Comparison of ENCODE assay signal across 12 mouse cellular contexts in genomic region chr4:5205328-5206208, GRCm38 (mm10).
DNase-seq lines count a peak whose midpoint lies in the region; ATAC-seq and TF ChIP-seq lines count a peak whose summit lies in the region.
"Had no signal": no experiment of that assay in that cellular context is flagged by ENCODE, and none has a peak within 500 bp of the region (broad histone marks: within the 10 kb centered on the region; RNA-seq: fewer than 3 reads in every experiment).

No protein-coding gene starts in this region.

- H3K9me3 ChIP-seq in kidney, postnatal 0 days (replicated peaks; ENCODE audit: low read length): no peaks in the 10 kb centered on the region
- no peaks in the 10 kb centered on the region for H3K9me3 ChIP-seq in embryonic facial prominence, embryonic 15.5 days (replicated peaks)
- H3K9me3 ChIP-seq: embryonic facial prominence, embryonic 12.5 days; neural tube, embryonic 12.5 days had no signal

- no peaks in the 10 kb centered on the region for H3K4me1 ChIP-seq in kidney, postnatal 0 days (replicated peaks; ENCODE audit: insufficient read depth, low read length)
- H3K4me1 ChIP-seq in embryonic facial prominence, embryonic 15.5 days: 0 out of 2 replicates have a peak, but pooled peaks cover 4% of the 10 kb centered on the region
- H3K4me1 ChIP-seq: embryonic facial prominence, embryonic 12.5 days; neural tube, embryonic 12.5 days had no signal

- ATAC-seq in kidney, postnatal 0 days (replicated peaks; ENCODE audit: low FRiP score, low read depth): no peak
- ATAC-seq in embryonic facial prominence, embryonic 15.5 days (ENCODE audit: insufficient number of reproducible peaks, low FRiP score, low TSS enrichment, low read depth): peak; percentile 69; the same call in 1 of the 2 replicates

- H3K27me3 ChIP-seq in kidney, postnatal 0 days (ENCODE audit: insufficient read depth, low read length): no peaks in the 10 kb centered on the region
- H3K27me3 ChIP-seq in embryonic facial prominence, embryonic 15.5 days: no peaks in the 10 kb centered on the region
- H3K27me3 ChIP-seq: embryonic facial prominence, embryonic 12.5 days; neural tube, embryonic 12.5 days had no signal

- H3K36me3 ChIP-seq in kidney, postnatal 0 days (ENCODE audit: insufficient read depth, low read length): no peaks in the 10 kb centered on the region
- H3K36me3 ChIP-seq in embryonic facial prominence, embryonic 15.5 days: no peaks in the 10 kb centered on the region
- H3K36me3 ChIP-seq: embryonic facial prominence, embryonic 12.5 days; neural tube, embryonic 12.5 days had no signal

- WGBS in kidney, postnatal 0 days: 65% methylated on average over 7 of the region's 7 CpGs
- WGBS in embryonic facial prominence, embryonic 15.5 days: 41% methylated on average over 7 of the region's 7 CpGs

- no peak overlapping the region for H3K27ac ChIP-seq in kidney, postnatal 0 days
- no peak overlapping the region for H3K27ac ChIP-seq in embryonic facial prominence, embryonic 15.5 days (replicated peaks)
- H3K27ac ChIP-seq: embryonic facial prominence, embryonic 12.5 days; neural tube, embryonic 12.5 days had no signal

- H3K4me2 ChIP-seq in kidney, postnatal 0 days (ENCODE audit: low read length): no peak overlapping the region
- H3K4me2 ChIP-seq in embryonic facial prominence, embryonic 15.5 days (replicated peaks): no peak overlapping the region
- H3K4me2 ChIP-seq: embryonic facial prominence, embryonic 12.5 days; neural tube, embryonic 12.5 days had no signal

- H3K9ac ChIP-seq in kidney, postnatal 0 days (ENCODE audit: low read depth, low read length): no peak overlapping the region
- H3K9ac ChIP-seq in embryonic facial prominence, embryonic 15.5 days: no peak overlapping the region
- H3K9ac ChIP-seq: embryonic facial prominence, embryonic 12.5 days; neural tube, embryonic 12.5 days had no signal

- no peak overlapping the region for H3K4me3 ChIP-seq in kidney, postnatal 0 days (replicated peaks; ENCODE audit: low read depth, low read length)
- H3K4me3 ChIP-seq in embryonic facial prominence, embryonic 15.5 days (replicated peaks): no peak overlapping the region
- H3K4me3 ChIP-seq: embryonic facial prominence, embryonic 12.5 days; neural tube, embryonic 12.5 days had no signal

- TF ChIP-seq CTCF in kidney, postnatal 0 days (IDR thresholded peaks at IDR 0.05; ENCODE audit: low read depth): peak; percentile 42; the same call in 1 of the 2 replicates

- no peak for DNase-seq in kidney, postnatal 0 days (ENCODE audit: low spot score)
- DNase-seq in kidney, postnatal 10 days: no peak
- DNase-seq in Muller cell, postnatal 12 days (ENCODE audit: inconsistent ontology term): peak; percentile 36
- peak; percentile 23 for DNase-seq in mesoderm, embryonic 11.5 days (ENCODE audit: low read depth, low spot score)
- no peak for DNase-seq in kidney, postnatal 25 days
- DNase-seq in thymus, postnatal 14 days: no peak
- DNase-seq: kidney, adult 2 months; lung, postnatal 4 days; right cerebral cortex, postnatal 25 days had no signal

Comparison
In these comparisons a context has a peak if more than half of its experiments do, and no peak if none do; other contexts are left out.
1. DNase-seq: peak in Muller cell, postnatal 12 days (single experiment) and mesoderm, embryonic 11.5 days (single experiment); none in kidney, postnatal 0 days (single experiment), kidney, postnatal 10 days (single experiment), kidney, postnatal 25 days (0 of 2) and thymus, postnatal 14 days (single experiment).